Mouse (Mus musculus) intestine, postnatal 0 days (tissue): ENCODE measurements around the gene Tspan2. TPM values are rescaled to one million over a fixed set of nuclear protein-coding genes. Genes with fewer than 3 reads are reported as not detected.

Experiments
- ATAC-seq: fragments of 200-750 bp; cut with Nextera tagmentation; 2 replicates; pipeline ENCODE4 v1.8.0; 2017; ENCODE audit warnings: mild to moderate bottlenecking, moderate TSS enrichment, moderate library complexity
- H3K27ac ChIP-seq: fragments of 300-500 bp; sonication (generic); 2 replicates; pipeline ENCODE4 v1.5.1; 2014; ENCODE audit warnings: mild to moderate bottlenecking, low read depth, low read length, moderate library complexity
- H3K27me3 ChIP-seq: fragments of 300-500 bp; sonication (generic); replicated peaks from 2 replicates; pipeline ENCODE4 v1.6.1; 2014; ENCODE audit warnings: low read length, mixed read lengths; ENCODE audit not compliant: control insufficient read depth, insufficient read depth
- H3K36me3 ChIP-seq: fragments of 300-500 bp; sonication (generic); 2 replicates; pipeline ENCODE4 v1.6.1; 2014; ENCODE audit warnings: mild to moderate bottlenecking, moderate library complexity; ENCODE audit not compliant: control insufficient read depth, insufficient read depth
- H3K4me1 ChIP-seq: fragments of 300-500 bp; sonication (generic); replicated peaks from 2 replicates; pipeline ENCODE4 v1.6.1; 2014; ENCODE audit warnings: antibody characterized with exemption, low read length, mixed read lengths; ENCODE audit not compliant: control insufficient read depth, insufficient read depth
- H3K4me2 ChIP-seq: fragments of 300-500 bp; sonication (generic); replicated peaks from 2 replicates; pipeline ENCODE4 v1.6.1; 2014; ENCODE audit warnings: low read depth, mild to moderate bottlenecking, moderate library complexity
- H3K4me3 ChIP-seq: fragments of 300-500 bp; sonication (generic); 2 replicates; pipeline ENCODE4 v1.5.1; 2014; ENCODE audit warnings: low read depth, low read length
- H3K9ac ChIP-seq: fragments of 300-500 bp; sonication (generic); 2 replicates; pipeline ENCODE4 v1.6.1; 2014; ENCODE audit warnings: mild to moderate bottlenecking, low read depth, low read length
- H3K9me3 ChIP-seq: fragments of 300-500 bp; sonication (generic); 2 replicates; pipeline ENCODE4 v1.6.1; 2016; ENCODE audit warnings: mixed run types; ENCODE audit not compliant: control insufficient read depth
- CTCF ChIP-seq: sonication (generic); IDR thresholded peaks from 2 replicates; pipeline ENCODE4 v1.5.1; 2016; ENCODE audit warnings: low read depth, mild to moderate bottlenecking, control low read depth, antibody characterized with exemption, moderate library complexity
- WGBS: fragments of 180-500 bp; shearing (Covaris S2); extraction: QIAGEN DNeasy Blood & Tissue Kit; methylation state at CpG from one replicate; pipeline ENCODE4 v1.1.7; 2014; 5-methylcytosine and 5-hydroxymethylcytosine counted together
- polyA plus RNA-seq: library from polyadenylated mRNA; unstranded; fragments of >200 nt; fragmentation: Nextera tagmentation; extraction: Ambion mirVana; gene quantifications from 2 replicates; pipeline ENCODE4 v1.2.1, GENCODE M21; 2015

Tspan2 gene
- polyA plus RNA-seq, 1 experiment from 2014 or later, result 12.6 TPM

DNA sequence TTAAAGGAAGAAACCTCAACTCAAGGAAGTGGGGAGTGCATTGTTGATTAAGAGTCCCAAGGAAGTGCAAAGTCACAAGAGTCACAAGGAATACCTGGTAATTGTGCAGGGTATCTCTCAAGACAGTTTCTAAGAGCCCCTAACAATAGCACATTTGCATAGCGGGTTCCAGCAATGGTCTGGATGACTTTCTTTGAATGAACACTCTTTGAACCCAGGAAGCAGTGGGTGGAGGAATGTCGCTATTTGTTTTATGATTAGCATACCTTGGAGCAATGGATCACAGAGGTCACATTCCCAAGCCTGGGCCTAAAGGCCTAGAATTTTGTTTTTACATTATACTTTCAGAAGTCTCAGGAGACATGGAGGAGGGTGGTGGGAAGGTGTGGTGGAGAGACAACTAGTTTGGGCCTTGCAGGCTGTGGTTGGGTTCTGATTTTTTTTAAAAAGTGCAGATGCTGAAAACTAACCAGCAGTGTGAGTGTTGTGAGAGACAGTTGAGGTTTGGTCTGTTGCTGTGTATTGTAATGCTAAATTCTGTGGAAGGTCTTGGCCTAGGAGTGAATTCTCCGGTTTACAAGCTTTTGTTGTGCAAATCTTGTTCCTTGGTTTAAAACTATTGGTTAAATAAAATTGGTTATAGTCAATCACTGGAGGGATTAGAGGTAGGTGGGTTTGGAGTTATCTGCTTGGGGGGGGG lies 16.6 kb upstream of the Tspan2 start:
- no peak for ATAC-seq
- no peaks in the 10 kb centered on the region for H3K36me3 ChIP-seq
- 81% methylated on average over 3 of the region's 3 CpGs for whole genome bisulfite sequencing

DNA sequence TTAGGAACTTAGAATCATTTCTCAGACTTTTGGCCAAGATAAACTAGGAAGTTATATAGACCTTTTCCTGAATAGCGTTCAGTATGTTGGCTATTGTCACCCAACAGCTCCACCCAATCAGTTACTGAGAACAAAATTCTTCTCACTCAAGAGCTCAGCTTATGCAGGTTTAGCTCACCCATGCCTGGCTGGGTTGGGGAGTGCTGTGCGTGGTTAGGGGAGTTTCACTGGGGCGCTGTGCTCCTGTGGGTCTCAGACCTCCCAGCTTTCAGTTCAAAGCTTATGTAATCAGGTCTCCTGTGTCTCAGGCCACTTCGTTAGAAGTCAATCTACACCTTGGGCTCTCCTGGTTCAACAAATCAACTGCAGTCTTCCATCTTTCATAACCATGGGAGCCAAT lies 11.2 kb upstream of the Tspan2 start:
- no peaks in the 10 kb centered on the region for H3K36me3 ChIP-seq
- no peak for TF ChIP-seq CTCF
- WGBS, result 68% methylated on average over 4 of the region's 4 CpGs
- no peak overlapping the region for H3K9ac ChIP-seq
- no peaks in the 10 kb centered on the region for H3K4me1 ChIP-seq
- ATAC-seq, result no peak
- no peak overlapping the region for H3K4me3 ChIP-seq
- no peaks in the 10 kb centered on the region for H3K27me3 ChIP-seq
- H3K4me2 ChIP-seq, result no peak overlapping the region
- no peaks in the 10 kb centered on the region for H3K9me3 ChIP-seq
- no peak overlapping the region for H3K27ac ChIP-seq

More for the DNA sequence above, 16.6 kb upstream of the Tspan2 start:
- TF ChIP-seq CTCF, result no peak
- H3K27me3 ChIP-seq, result no peaks in the 10 kb centered on the region
- no peak overlapping the region for H3K27ac ChIP-seq
- H3K4me1 ChIP-seq, result no peaks in the 10 kb centered on the region
- H3K9ac ChIP-seq, result no peak overlapping the region
- no peak overlapping the region for H3K4me2 ChIP-seq
- H3K9me3 ChIP-seq, result no peaks in the 10 kb centered on the region
- H3K4me3 ChIP-seq, result no peak overlapping the region

- ATAC-seq, result no peak
These were observed 10.3 kb upstream of the Tspan2 start for GRCm38 (mm10) chr3:102723841-102724570.

GRCm38 (mm10) chr3:102724798-102725459 lies 9.4 kb upstream of the Tspan2 start:
- H3K4me2 ChIP-seq, result no peak overlapping the region
- no peak overlapping the region for H3K27ac ChIP-seq

More at GRCm38 (mm10) chr3:102723841-102724570, 10.3 kb upstream of the Tspan2 start:
- H3K9ac ChIP-seq, result no peak overlapping the region
- H3K36me3 ChIP-seq, result no peaks in the 10 kb centered on the region
- peak overlapping the region; percentile 51 for H3K4me2 ChIP-seq
- H3K27me3 ChIP-seq, result no peaks in the 10 kb centered on the region
- H3K27ac ChIP-seq, result no peak overlapping the region
- H3K4me1 ChIP-seq, result no peaks in the 10 kb centered on the region
- no peak overlapping the region for H3K4me3 ChIP-seq
- WGBS, result 44% methylated on average over 6 of the region's 6 CpGs
- H3K9me3 ChIP-seq, result no peaks in the 10 kb centered on the region
- TF ChIP-seq CTCF, result no peak

GRCm38 (mm10) chr3:102729416-102729815 lies 4.9 kb upstream of the Tspan2 start:
- Histone ChIP-seq H3K27ac (no peak overlapping the region), H3K4me2 (no peak overlapping the region), H3K4me3 (no peak overlapping the region), H3K36me3 (no peaks in the 10 kb centered on the region), H3K9ac (no peak overlapping the region), H3K27me3 (no peaks in the 10 kb centered on the region), H3K4me1 (no peaks in the 10 kb centered on the region), H3K9me3 (no peaks in the 10 kb centered on the region)
- no peak for TF ChIP-seq CTCF
- no peak for ATAC-seq
- 51% methylated on average over 5 of the region's 5 CpGs for WGBS

More at GRCm38 (mm10) chr3:102724798-102725459, 9.4 kb upstream of the Tspan2 start:
- no peak for ATAC-seq
- Histone ChIP-seq H3K9me3 (no peaks in the 10 kb centered on the region), H3K27me3 (no peaks in the 10 kb centered on the region), H3K36me3 (no peaks in the 10 kb centered on the region), H3K4me3 (no peak overlapping the region), H3K4me1 (no peaks in the 10 kb centered on the region), H3K9ac (no peak overlapping the region)
- no peak for TF ChIP-seq CTCF
- WGBS, result 78% methylated on average over 7 of the region's 7 CpGs

DNA sequence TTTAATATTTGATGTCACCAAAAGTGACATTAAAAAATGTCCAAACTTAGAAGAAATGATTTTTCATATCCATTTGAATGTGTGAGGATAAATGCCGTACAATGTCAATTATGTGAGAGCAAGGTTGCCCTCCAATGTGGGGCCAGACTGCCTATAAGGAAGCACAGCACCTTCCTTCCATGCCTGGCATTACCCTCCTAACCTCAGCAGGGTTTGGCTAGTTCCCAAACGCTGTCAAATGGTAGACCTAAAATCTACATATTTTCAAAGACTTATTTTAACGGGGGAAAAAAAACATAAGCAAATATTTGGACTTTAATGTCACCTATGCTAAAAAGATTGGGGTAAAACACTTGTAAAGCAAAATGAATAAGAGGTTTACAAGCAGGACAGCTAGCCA lies 3.2 kb upstream of the Tspan2 start:
- H3K27me3 ChIP-seq, result peaks cover 4% of the 10 kb centered on the region
- no peaks in the 10 kb centered on the region for H3K36me3 ChIP-seq
- TF ChIP-seq CTCF, result no peak
- H3K9me3 ChIP-seq, result no peaks in the 10 kb centered on the region
- no peak overlapping the region for H3K4me2 ChIP-seq
- 73% methylated on average over 3 of the region's 3 CpGs for WGBS
- ATAC-seq, result no peak
- H3K4me3 ChIP-seq, result no peak overlapping the region
- H3K4me1 ChIP-seq, result no peaks in the 10 kb centered on the region
- no peak overlapping the region for H3K27ac ChIP-seq
- no peak overlapping the region for H3K9ac ChIP-seq
